ENCODE assay signal across 30 mouse cellular contexts in the genomic region with DNA sequence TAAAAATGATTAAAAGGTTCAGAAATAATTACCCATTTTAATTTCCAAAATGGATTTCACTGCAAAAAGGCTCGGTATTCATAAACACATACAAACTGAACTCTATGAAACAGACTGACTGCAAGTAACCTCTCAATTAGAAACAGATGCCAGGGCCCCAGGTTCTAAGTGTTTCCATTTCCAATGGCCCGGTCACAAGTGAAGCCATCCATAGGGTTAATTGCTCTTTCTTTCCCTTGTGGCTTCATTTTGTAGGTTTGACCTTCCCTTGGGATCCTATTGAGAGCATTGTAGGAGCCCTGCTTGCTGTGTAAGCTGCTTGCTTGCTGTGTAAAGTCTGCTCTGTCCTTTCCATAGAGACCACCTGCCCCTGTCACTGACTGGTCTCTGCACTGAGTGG.
DNase-seq lines count a peak whose midpoint lies in the region; ATAC-seq and TF ChIP-seq lines count a peak whose summit lies in the region.
"Had no signal": no experiment of that assay in that cellular context is flagged by ENCODE, and none has a peak within 500 bp of the region (broad histone marks: within the 10 kb centered on the region; RNA-seq: fewer than 3 reads in every experiment).

No protein-coding gene starts in this region.

- peaks cover 34% of the 10 kb centered on the region for H3K4me1 ChIP-seq in forebrain, embryonic 10.5 days
- peaks cover 11% of the 10 kb centered on the region; the same call in 1 of the 2 replicates for H3K4me1 ChIP-seq in forebrain, embryonic 12.5 days
- H3K4me1 ChIP-seq in limb, embryonic 14.5 days (ENCODE audit: control insufficient read depth, insufficient read depth, low read length) = peaks cover 7% of the 10 kb centered on the region; the same call in 1 of the 2 replicates

- H3K4me3 ChIP-seq in forebrain, embryonic 10.5 days = no peak overlapping the region
- no peak overlapping the region for H3K4me3 ChIP-seq in forebrain, embryonic 12.5 days (replicated peaks)
- H3K4me3 ChIP-seq in limb, embryonic 14.5 days (replicated peaks; ENCODE audit: low read length) = no peak overlapping the region
- H3K4me3 ChIP-seq: erythroblast, embryonic 14.5 days; gastrocnemius, adult 2 months; heart, embryonic 12.5 days; hindbrain, embryonic 15.5 days; liver, embryonic 15.5 days had no signal

- no peak for DNase-seq in forebrain, embryonic 10.5 days (ENCODE audit: extremely low spot score, low spot score)
- peak; percentile 15 for DNase-seq in embryo, embryonic 9.5 days (ENCODE audit: extremely low spot score)
- DNase-seq in hindlimb bud, embryonic 11.5 days (ENCODE audit: extremely low spot score, low read depth, low spot score) = peak; percentile 46
- no peak for DNase-seq in limb, embryonic 14.5 days (ENCODE audit: low spot score)
- DNase-seq in B cell, adult 2 months = no peak
- DNase-seq in thymus, postnatal 14 days = no peak
- DNase-seq in right cerebral cortex, postnatal 4 days = no peak
- DNase-seq: adrenal gland, postnatal 10 days; cerebellum, adult 11 months; cerebellum, adult 9-10 months; cerebellum, postnatal 36 days; gastrocnemius, adult 2 months; gastrocnemius, postnatal 36 days; heart, adult 18-20 months; heart, postnatal 4 days; kidney, adult 8-10 months; kidney, postnatal 4 days; liver; lung, embryonic 14.5 days; lung, postnatal 14 days had no signal

- no peak overlapping the region for H3K4me2 ChIP-seq in forebrain, embryonic 12.5 days
- no peak overlapping the region for H3K4me2 ChIP-seq in limb, embryonic 14.5 days (replicated peaks; ENCODE audit: low read depth, low read length, severe bottlenecking)
- H3K4me2 ChIP-seq: heart, embryonic 12.5 days; hindbrain, embryonic 15.5 days; liver, embryonic 15.5 days; lung, embryonic 14.5 days; midbrain, embryonic 11.5 days had no signal

- ATAC-seq in forebrain, embryonic 12.5 days (ENCODE audit: low FRiP score) = no peak
- ATAC-seq in limb, embryonic 14.5 days (ENCODE audit: low FRiP score, low read depth) = 0 out of 2 replicates have a peak, but pooled peaks have one; percentile 26
- ATAC-seq: forebrain, embryonic 14.5 days; midbrain, embryonic 16.5 days had no signal

- H3K9me3 ChIP-seq in forebrain, embryonic 10.5 days = no peaks in the 10 kb centered on the region
- no peaks in the 10 kb centered on the region for H3K9me3 ChIP-seq in forebrain, embryonic 12.5 days
- H3K9me3 ChIP-seq in limb, embryonic 14.5 days (ENCODE audit: control insufficient read depth, low read length) = no peaks in the 10 kb centered on the region
- H3K9me3 ChIP-seq: heart, embryonic 12.5 days; hindbrain, embryonic 15.5 days; liver, embryonic 15.5 days had no signal

- no peak for TF ChIP-seq POLR2A in limb, embryonic 14.5 days (IDR thresholded peaks at IDR 0.05; ENCODE audit: borderline replicate concordance, extremely low read depth, insufficient read depth, insufficient read length)

- no peak overlapping the region for H3K9ac ChIP-seq in forebrain, embryonic 12.5 days
- no peak overlapping the region for H3K9ac ChIP-seq in limb, embryonic 14.5 days (ENCODE audit: low read depth, low read length, severe bottlenecking)
- H3K9ac ChIP-seq: heart, embryonic 12.5 days; hindbrain, embryonic 15.5 days; liver, embryonic 15.5 days; lung, embryonic 14.5 days had no signal

- H3K27me3 ChIP-seq in forebrain, embryonic 10.5 days (ENCODE audit: poor library complexity, severe bottlenecking) = no peaks in the 10 kb centered on the region
- no peaks in the 10 kb centered on the region for H3K27me3 ChIP-seq in forebrain, embryonic 12.5 days
- no peaks in the 10 kb centered on the region for H3K27me3 ChIP-seq in limb, embryonic 14.5 days (ENCODE audit: control insufficient read depth, insufficient read depth, low read length)
- H3K27me3 ChIP-seq: heart, embryonic 12.5 days; hindbrain, embryonic 15.5 days; liver, embryonic 15.5 days had no signal

- H3K27ac ChIP-seq in forebrain, embryonic 10.5 days = 0 out of 2 replicates have a peak overlapping the region, but pooled peaks have one; percentile 35
- H3K27ac ChIP-seq in forebrain, embryonic 12.5 days = no peak overlapping the region
- H3K27ac ChIP-seq in limb, embryonic 14.5 days (replicated peaks; ENCODE audit: low read depth, low read length) = no peak overlapping the region
- H3K27ac ChIP-seq: gastrocnemius, adult 2 months; hindbrain, embryonic 15.5 days; kidney, postnatal 0 days; liver, embryonic 15.5 days had no signal

- H3K36me3 ChIP-seq in forebrain, embryonic 10.5 days (replicated peaks) = no peaks in the 10 kb centered on the region
- no peaks in the 10 kb centered on the region for H3K36me3 ChIP-seq in forebrain, embryonic 12.5 days (replicated peaks)
- H3K36me3 ChIP-seq in limb, embryonic 14.5 days (ENCODE audit: control insufficient read depth, insufficient read depth, low read length) = no peaks in the 10 kb centered on the region
- H3K36me3 ChIP-seq: G1E; heart, embryonic 12.5 days; hindbrain, embryonic 15.5 days; liver, embryonic 15.5 days had no signal

- 66% methylated on average over 2 of the region's 2 CpGs for WGBS in forebrain, embryonic 10.5 days
- 68% methylated on average over 2 of the region's 2 CpGs for WGBS in forebrain, embryonic 12.5 days
- 21% methylated on average over 2 of the region's 2 CpGs for WGBS in limb, embryonic 14.5 days

Comparison
In these comparisons a context has a peak if more than half of its experiments do, and no peak if none do; other contexts are left out.
1. DNase-seq: peak in embryo, embryonic 9.5 days (single experiment) and hindlimb bud, embryonic 11.5 days (single experiment); none in forebrain, embryonic 10.5 days (single experiment), limb, embryonic 14.5 days (single experiment), B cell, adult 2 months (0 of 2), thymus, postnatal 14 days (single experiment) and right cerebral cortex, postnatal 4 days (single experiment).